Mouse (Mus musculus) CH12.LX (cell line): ENCODE results near the gene Hcls1. TPM values are rescaled to one million over a fixed set of nuclear protein-coding genes. Genes with fewer than 3 reads are reported as not detected.

Experiments
- DNase-seq: peaks from one replicate; pipeline ENCODE4 v3.0.0-alpha.2; 2013; ENCODE audit errors: extremely low read depth
- H3K27ac ChIP-seq: 2 replicates; pipeline ENCODE4 v1.5.1; 2012; ENCODE audit warnings: low read depth, mild to moderate bottlenecking, control low read depth, moderate library complexity; ENCODE audit not compliant: insufficient read depth
- H3K27me3 ChIP-seq: replicated peaks from 2 replicates; pipeline ENCODE3; 2012; ENCODE audit warnings: inconsistent platforms
- H3K36me3 ChIP-seq, 2 experiments: replicated peaks in 1 of 2; 2 replicates each; pipeline versions ENCODE3 to v1.6.1; 2012; ENCODE audit warnings: inconsistent platforms in 1 of 2, low read length in 1 of 2, mild to moderate bottlenecking in 1 of 2, mixed read lengths in 1 of 2, moderate library complexity in 1 of 2; ENCODE audit not compliant: control insufficient read depth in 1 of 2, insufficient read depth in 1 of 2
- H3K4me1 ChIP-seq, 2 experiments: 2 replicates each; pipeline ENCODE4 v1.6.1; 2012; ENCODE audit warnings: inconsistent platforms in 1 of 2, moderate library complexity in 1 of 2; ENCODE audit not compliant: insufficient read depth in 2 of 2, control insufficient read depth in 1 of 2
- H3K4me2 ChIP-seq: 2 replicates; pipeline ENCODE4 v1.6.1; 2012; ENCODE audit warnings: low read depth, mild to moderate bottlenecking, control low read depth; ENCODE audit not compliant: poor library complexity, insufficient read depth, severe bottlenecking
- H3K4me3 ChIP-seq, 3 experiments: fragments of 150-350 bp in 1 of 3; sonication (generic) in 1 of 3; replicated peaks in 1 of 3; 2 replicates each; pipeline versions ENCODE3 to v1.5.1; 2011 to 2012; ENCODE audit warnings: low read depth in 2 of 3, low read length in 2 of 3, mild to moderate bottlenecking in 2 of 3, moderate library complexity in 2 of 3, control low read depth in 1 of 3, improper control_type of control experiment in 1 of 3, inconsistent platforms in 1 of 3, mixed read lengths in 1 of 3; ENCODE audit not compliant: poor library complexity in 1 of 3
- H3K79me2 ChIP-seq: replicated peaks from 2 replicates; pipeline ENCODE4 v1.6.1; 2012; ENCODE audit warnings: mild to moderate bottlenecking, moderate library complexity; ENCODE audit not compliant: control insufficient read depth, poor library complexity, insufficient read depth, severe bottlenecking; ENCODE audit errors: extremely low read depth
- H3K9ac ChIP-seq: 2 replicates; pipeline ENCODE4 v1.6.1; 2012; ENCODE audit warnings: low read depth, mild to moderate bottlenecking, control low read depth, moderate library complexity; ENCODE audit not compliant: insufficient read depth
- H3K9me3 ChIP-seq: replicated peaks from 2 replicates; pipeline ENCODE3; 2012; ENCODE audit warnings: low read length, inconsistent platforms, mixed read lengths
- BHLHE40 ChIP-seq: IDR thresholded peaks from 2 replicates; pipeline ENCODE4 v1.6.1; 2011; ENCODE audit warnings: mild to moderate bottlenecking, low read depth, low read length, improper control_type of control experiment
- E2F4 ChIP-seq: IDR thresholded peaks from 2 replicates; pipeline ENCODE4 v1.6.1; 2011; ENCODE audit warnings: low read depth, low read length, improper control_type of control experiment; ENCODE audit not compliant: insufficient replicate concordance
- ETS1 ChIP-seq: conservative IDR thresholded peaks from 2 replicates; pipeline ENCODE4 v1.6.1; 2012; ENCODE audit warnings: low read depth, mild to moderate bottlenecking, inconsistent platforms, low read length, improper control_type of control experiment, moderate library complexity
- HCFC1 ChIP-seq: IDR thresholded peaks from 2 replicates; pipeline ENCODE4 v1.6.1; 2012; ENCODE audit warnings: low read depth, mild to moderate bottlenecking, inconsistent platforms, low read length, improper control_type of control experiment
- IRF4 ChIP-seq: IDR thresholded peaks from 2 replicates; pipeline ENCODE4 v1.6.1; 2014; ENCODE audit warnings: low read depth, mild to moderate bottlenecking, inconsistent platforms, low read length, improper control_type of control experiment
- JUN ChIP-seq: IDR thresholded peaks from 2 replicates; pipeline ENCODE4 v1.6.1; 2011; ENCODE audit warnings: low read depth, mild to moderate bottlenecking, low read length, improper control_type of control experiment, moderate library complexity; ENCODE audit not compliant: insufficient read depth
- KAT2A ChIP-seq: IDR thresholded peaks from 2 replicates; pipeline ENCODE4 v1.6.1; 2012; ENCODE audit warnings: low read length, improper control_type of control experiment, inconsistent platforms; ENCODE audit not compliant: insufficient replicate concordance
- MAFK ChIP-seq: IDR thresholded peaks from 2 replicates; pipeline ENCODE4 v1.6.1; 2011; ENCODE audit warnings: low read length, improper control_type of control experiment; ENCODE audit not compliant: insufficient replicate concordance
- MAX ChIP-seq: IDR thresholded peaks from 2 replicates; pipeline ENCODE4 v1.6.1; 2011; ENCODE audit warnings: low read length, improper control_type of control experiment
- MYC ChIP-seq: IDR thresholded peaks from 2 replicates; pipeline ENCODE4 v1.6.1; 2011; ENCODE audit warnings: low read depth, mild to moderate bottlenecking, improper control_type of control experiment, low read length
- NRF1 ChIP-seq: IDR thresholded peaks from 2 replicates; pipeline ENCODE4 v1.6.1; 2014; ENCODE audit warnings: low read depth, mild to moderate bottlenecking, inconsistent platforms, low read length, improper control_type of control experiment, moderate library complexity
- PAX5 ChIP-seq: IDR thresholded peaks from 2 replicates; pipeline ENCODE4 v1.6.1; 2012; ENCODE audit warnings: low read length, inconsistent platforms, mixed read lengths
- POLR2AphosphoS2 ChIP-seq: IDR thresholded peaks from 2 replicates; pipeline ENCODE4 v1.6.1; 2011; ENCODE audit warnings: low read depth, low read length, improper control_type of control experiment
- RCOR1 ChIP-seq: conservative IDR thresholded peaks from 2 replicates; pipeline ENCODE4 v1.6.1; 2012; ENCODE audit warnings: low read depth, mild to moderate bottlenecking, inconsistent platforms, low read length, improper control_type of control experiment
- SIN3A ChIP-seq: IDR thresholded peaks from 2 replicates; pipeline ENCODE4 v1.6.1; 2012; ENCODE audit warnings: low read length, improper control_type of control experiment, inconsistent platforms
- TBP ChIP-seq: conservative IDR thresholded peaks from 2 replicates; pipeline ENCODE4 v1.6.1; 2011; ENCODE audit warnings: low read depth, low read length, improper control_type of control experiment
- TCF12 ChIP-seq: IDR thresholded peaks from 2 replicates; pipeline ENCODE4 v1.6.1; 2014; ENCODE audit warnings: low read depth, mild to moderate bottlenecking, inconsistent platforms, low read length, improper control_type of control experiment
- USF1 ChIP-seq: IDR thresholded peaks from 2 replicates; pipeline ENCODE4 v1.6.1; 2014; ENCODE audit warnings: low read depth, mild to moderate bottlenecking, inconsistent platforms, low read length, improper control_type of control experiment
- USF2 ChIP-seq: conservative IDR thresholded peaks from 2 replicates; pipeline ENCODE4 v1.6.1; 2011; ENCODE audit warnings: low read depth, low read length, improper control_type of control experiment
- ZC3H11A ChIP-seq: IDR thresholded peaks from 2 replicates; pipeline ENCODE4 v1.6.1; 2012; ENCODE audit warnings: low read depth, mild to moderate bottlenecking, inconsistent platforms, low read length, improper control_type of control experiment
- ZKSCAN1 ChIP-seq: IDR thresholded peaks from 2 replicates; pipeline ENCODE4 v1.6.1; 2012; ENCODE audit warnings: low read depth, inconsistent platforms, low read length, improper control_type of control experiment, borderline replicate concordance
- ZNF384 ChIP-seq: IDR thresholded peaks from 2 replicates; pipeline ENCODE4 v1.6.1; 2012; ENCODE audit warnings: low read depth, low read length, improper control_type of control experiment, inconsistent platforms
- dilution Hi-C: fragments of 300-500 bp; cut with MboI; formaldehyde crosslinking; loops from 2 replicates; pipeline ENCODE4 v1.14.3; 2020; ENCODE audit warnings: low sequenced_read_pairs; ENCODE audit not compliant: extremely low pct_unique_long_range_greater_than_20kb, extremely low pct_ligation_motif_present
- in situ Hi-C: fragments of 300-500 bp; cut with MboI; formaldehyde crosslinking; loops from 3 replicates; pipeline ENCODE4 v1.14.3; 2019; ENCODE audit warnings: low sequenced_read_pairs, low pct_ligation_motif_present, low pct_unique_long_range_greater_than_20kb, mixed read lengths
- polyA plus RNA-seq: library from polyadenylated mRNA; unstranded; fragments of >175 nt; gene quantifications from 2 replicates; pipeline ENCODE4 v1.2.1, GENCODE M21; 2012; ENCODE audit warnings: low read depth; ENCODE audit not compliant: insufficient read length
- total RNA-seq, 2 experiments: library from RNA; depleted of rRNA; stranded (reverse); fragments of 300-350 nt in 1 of 2; fragments of >200 nt in 1 of 2; gene quantifications; 2 replicates each; pipeline ENCODE4 v1.2.3; 2012 to 2014

Gene Hcls1
- total and polyA plus RNA-seq, 3 experiments, result 222 to 537 (median 302) TPM

DNA sequence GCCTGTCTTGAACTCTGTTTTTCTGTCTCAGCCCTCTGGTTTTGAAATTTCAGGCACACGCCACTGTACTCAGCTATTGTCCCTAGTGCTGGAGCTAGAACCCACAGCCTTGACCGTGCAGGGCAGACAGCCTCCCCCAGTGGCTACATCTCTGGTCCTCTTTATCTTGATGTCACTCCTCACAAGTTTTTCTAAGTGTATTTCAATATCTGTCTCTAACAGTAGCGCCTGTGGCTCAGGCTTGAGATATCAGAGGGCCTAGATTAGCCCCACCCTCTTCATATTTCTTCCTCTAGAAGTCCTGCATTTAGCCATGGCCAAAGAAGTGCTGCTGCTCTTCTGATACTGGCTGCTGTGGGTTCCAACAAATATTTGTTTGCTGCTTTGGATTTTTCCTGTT lies 44.2 kb upstream of the Hcls1 start:
- Histone ChIP-seq H3K4me3 (no peak overlapping the region), H3K4me1 (peaks cover 0 to under 1% of the 10 kb centered on the region in 2 experiments; a peak in 1 of 4 replicates), H3K9me3 (no peaks in the 10 kb centered on the region), H3K27me3 (no peaks in the 10 kb centered on the region), H3K79me2 (no peaks in the 10 kb centered on the region), H3K9ac (no peak overlapping the region), H3K36me3 (peaks cover 71 to 93% of the 10 kb centered on the region in 2 experiments), H3K4me2 (no peak overlapping the region), H3K27ac (no peak overlapping the region)
- in situ Hi-C loops (no loop called here), dilution Hi-C loops (no loop called here)
- no peak for DNase-seq
- no peak for TF ChIP-seq USF1
- no peak for TF ChIP-seq POLR2AphosphoS2
- TF ChIP-seq TCF12, result no peak
- TF ChIP-seq MAFK, result no peak
- TF ChIP-seq E2F4, result no peak
- TF ChIP-seq HCFC1, result no peak
- TF ChIP-seq BHLHE40, result no peak
- TF ChIP-seq NRF1, result no peak
- no peak for TF ChIP-seq SIN3A
- no peak for TF ChIP-seq PAX5
- TF ChIP-seq JUN, result no peak
- no peak for TF ChIP-seq MAX
- TF ChIP-seq MYC, result no peak
- no peak for TF ChIP-seq RCOR1
- no peak for TF ChIP-seq KAT2A
- TF ChIP-seq TBP, result no peak
- no peak for TF ChIP-seq ZC3H11A

DNA sequence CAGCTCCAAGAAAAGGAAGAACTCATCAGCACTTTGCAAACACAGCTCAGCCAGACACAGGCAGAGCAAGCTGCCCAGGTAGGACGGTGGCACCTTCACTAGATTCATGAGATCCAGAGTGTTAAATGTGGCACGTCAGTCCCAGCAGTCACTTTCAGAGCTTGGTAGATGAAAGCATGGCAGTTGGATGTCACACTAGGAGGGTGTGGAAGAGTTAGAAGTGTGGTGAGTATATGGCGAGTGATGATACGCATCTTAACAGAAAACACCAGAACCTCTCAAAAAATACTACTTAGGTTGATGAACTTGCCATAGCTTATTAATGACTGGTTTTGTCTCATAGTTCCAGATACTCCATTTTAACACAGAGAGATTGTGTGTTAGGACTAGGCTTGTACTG lies 43.4 kb upstream of the Hcls1 start:
- no peaks in the 10 kb centered on the region for H3K9me3 ChIP-seq
- H3K4me1 ChIP-seq, result no peaks in the 10 kb centered on the region
- H3K36me3 ChIP-seq, result peaks cover 69 to 93% of the 10 kb centered on the region in 2 experiments
- dilution Hi-C loops (no loop called here), in situ Hi-C loops (no loop called here)
- no peak overlapping the region for H3K4me3 ChIP-seq
- DNase-seq, result no peak
- no peaks in the 10 kb centered on the region for H3K27me3 ChIP-seq
- TF ChIP-seq BHLHE40 (no peak), USF1 (no peak), ZKSCAN1 (no peak), MAFK (no peak), USF2 (no peak), ZC3H11A (no peak), MYC (no peak), POLR2AphosphoS2 (no peak), RCOR1 (no peak), ETS1 (no peak), KAT2A (no peak), IRF4 (no peak), ZNF384 (no peak), PAX5 (no peak), SIN3A (no peak)
- no peak overlapping the region for H3K4me2 ChIP-seq
- H3K79me2 ChIP-seq, result no peaks in the 10 kb centered on the region
- H3K27ac ChIP-seq, result no peak overlapping the region
- no peak overlapping the region for H3K9ac ChIP-seq
